Mouse (Mus musculus) NIH3T3 (cell line): ENCODE data around the gene Chd9.

ENCODE experiments used
- DNase-seq: peaks from one replicate; pipeline ENCODE4 v3.0.0-alpha.2; 2012; ENCODE audit warnings: low read depth

Chd9 gene

DNA sequence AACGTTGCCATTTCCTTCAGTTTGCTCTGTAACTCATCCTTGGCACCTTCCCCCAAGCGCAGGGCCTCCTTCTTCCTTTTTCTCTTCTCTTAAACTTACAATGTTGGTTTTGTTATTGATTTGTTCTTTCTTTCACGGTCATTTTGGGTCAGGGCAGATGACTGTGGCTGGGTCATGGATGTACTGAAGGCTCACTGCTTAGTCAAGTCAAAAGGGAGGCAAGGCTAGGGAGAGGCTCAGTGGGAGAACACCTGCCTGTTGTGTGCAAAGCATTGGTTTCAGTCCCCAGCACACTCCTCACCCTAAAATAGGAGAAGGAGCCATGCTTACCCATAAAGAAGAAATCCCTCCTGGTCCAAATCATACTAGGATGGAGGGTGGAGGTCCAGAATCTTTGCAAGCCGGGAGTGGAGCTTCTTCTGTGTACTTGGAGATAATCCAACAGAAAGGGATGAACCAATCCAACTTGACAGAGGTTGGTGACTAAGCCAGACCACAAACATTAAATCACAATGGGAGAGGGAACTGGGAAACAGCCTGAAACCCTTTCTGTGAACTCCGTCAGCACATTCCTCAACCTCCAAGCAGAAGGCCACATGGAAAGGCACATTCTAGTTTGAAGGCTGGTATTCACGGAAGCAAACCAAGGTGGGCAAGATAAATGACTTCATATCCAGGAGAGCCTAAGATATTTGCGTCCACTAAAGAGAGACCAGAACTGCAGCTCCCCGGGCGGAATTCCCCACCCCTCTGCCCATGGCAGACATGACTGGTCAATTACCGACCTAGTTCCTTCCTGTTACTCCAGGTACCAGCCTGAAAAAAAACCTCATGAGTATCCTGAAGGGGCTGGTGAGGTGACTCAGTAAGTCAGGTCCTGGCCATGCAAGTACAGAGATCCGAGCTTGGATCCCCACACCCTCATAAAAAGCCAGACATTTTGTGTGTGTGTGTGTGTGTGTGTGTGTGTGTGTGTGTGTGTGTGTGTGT is 11.9 kb downstream of the Chd9 start:
- DNase-seq = peak; percentile 88

- DNase-seq = no peak
Observed at GRCm38 (mm10) chr8:90841321-90841720, 13.2 kb downstream of the Chd9 start.

DNA sequence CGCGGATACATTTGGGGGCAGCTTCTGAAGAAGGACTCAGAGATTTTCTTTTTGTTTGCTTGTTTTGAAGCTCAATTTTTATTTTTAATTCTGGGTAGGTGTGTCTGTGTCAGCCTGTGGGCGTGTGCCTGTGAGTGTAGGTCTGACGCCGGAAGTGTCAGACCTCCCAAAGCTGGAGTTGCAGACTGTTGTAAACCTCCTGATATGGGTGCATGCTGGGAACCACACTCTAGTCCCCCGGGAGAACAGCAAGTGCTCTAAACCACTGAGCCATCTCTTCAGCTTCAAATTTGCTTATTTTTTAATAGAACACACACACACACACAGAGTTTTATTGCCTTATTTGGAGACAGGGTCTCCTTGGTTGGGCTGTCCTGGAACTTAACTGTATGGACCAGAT is 15.0 kb downstream of the Chd9 start:
- DNase-seq = no peak

DNA sequence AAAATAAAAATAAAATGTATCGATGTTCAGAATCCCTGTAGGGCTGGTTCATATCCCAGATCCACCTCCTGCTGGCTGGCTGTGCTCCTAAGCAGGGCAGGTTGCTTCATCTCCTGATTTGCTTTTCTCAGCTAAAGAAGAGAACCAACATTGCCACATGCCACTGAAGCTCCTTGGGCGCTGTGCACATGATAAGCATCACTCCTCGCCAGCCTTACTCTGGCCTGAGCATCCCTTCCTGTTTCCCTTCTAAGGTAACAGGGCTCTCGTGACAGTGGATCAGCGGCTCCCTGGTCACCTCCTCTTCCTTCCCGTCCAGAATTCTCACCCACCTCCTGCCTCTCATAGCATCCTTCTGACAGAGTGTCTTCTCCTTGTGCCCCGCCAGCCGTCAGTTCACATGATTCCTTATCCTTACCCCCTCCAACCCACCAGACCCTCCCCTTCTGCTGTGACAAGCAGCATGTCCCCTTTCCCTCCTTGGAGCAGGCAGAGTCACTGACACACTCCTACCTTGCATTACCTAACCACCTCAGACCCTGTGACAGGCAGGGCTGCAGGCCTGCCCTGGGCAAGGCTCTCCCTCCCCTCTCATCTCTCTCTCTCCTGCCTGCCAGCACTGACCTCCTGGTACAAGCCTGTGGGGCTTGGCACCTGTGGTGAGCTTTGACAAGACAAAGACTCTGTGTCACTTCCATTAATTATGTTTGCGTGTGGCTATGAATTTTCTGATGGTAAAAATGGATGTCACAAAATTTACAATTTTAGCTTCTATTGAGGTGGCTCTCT is 16.2 kb downstream of the Chd9 start:
- no peak for DNase-seq

- peak; percentile 22 for DNase-seq
Observed at GRCm38 (mm10) chr8:90847980-90848379, 19.8 kb downstream of the Chd9 start.

GRCm38 (mm10) chr8:90849462-90850050 is 21.4 kb downstream of the Chd9 start:
- no peak for DNase-seq

DNA sequence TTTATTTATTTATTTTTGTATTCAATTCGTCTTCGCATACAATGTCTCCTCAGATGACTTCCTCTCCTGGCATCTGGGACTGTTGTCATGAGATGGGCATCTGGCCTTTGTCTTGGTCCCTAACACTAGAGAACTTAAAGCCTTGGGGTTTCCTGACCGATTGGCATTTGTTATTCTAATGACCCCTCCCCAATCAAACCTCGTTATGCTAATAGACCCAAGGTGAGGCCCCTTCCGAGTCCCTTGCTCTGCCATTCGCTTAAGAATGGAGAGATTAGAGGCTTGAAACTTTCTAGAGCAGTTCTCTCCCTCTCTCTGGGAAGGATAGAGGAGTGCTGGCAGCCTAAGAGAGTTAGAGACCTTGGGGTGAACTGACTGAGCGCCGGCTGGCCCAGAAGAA is 23.4 kb downstream of the Chd9 start:
- DNase-seq = no peak

DNA sequence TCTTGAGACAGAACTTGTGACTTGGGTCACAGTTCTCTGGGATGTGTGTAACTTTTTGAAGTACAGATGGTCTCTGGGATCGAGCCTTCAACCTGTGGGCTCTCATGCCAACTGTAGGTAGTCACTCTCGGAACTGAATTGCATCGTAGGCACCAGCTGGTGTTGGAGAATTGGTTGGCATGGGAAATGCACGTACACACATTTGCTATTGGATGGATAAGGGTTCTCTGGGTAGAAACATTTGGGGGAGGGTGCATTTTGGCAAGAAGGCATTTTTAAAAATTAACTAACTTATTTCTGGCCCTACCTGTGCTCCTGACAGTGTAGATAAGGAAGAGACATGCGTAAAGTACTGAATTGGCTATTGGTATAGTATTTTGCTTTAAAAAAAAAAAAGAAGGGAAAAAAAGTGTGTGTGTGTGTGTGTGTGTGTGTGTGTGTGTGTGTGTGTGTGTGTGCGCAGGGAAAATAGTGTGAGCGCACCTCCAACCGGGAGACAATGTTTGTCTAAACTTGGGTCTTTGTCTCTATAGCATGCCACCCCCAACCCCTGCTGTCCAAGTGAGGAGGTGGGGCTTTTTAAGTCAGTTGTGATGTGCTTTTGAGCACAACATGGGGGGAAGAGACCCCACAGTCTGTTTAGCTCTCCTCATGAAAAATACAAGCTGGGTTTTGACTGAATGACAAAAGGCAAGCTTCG is 26.0 kb downstream of the Chd9 start:
- DNase-seq = no peak

DNA sequence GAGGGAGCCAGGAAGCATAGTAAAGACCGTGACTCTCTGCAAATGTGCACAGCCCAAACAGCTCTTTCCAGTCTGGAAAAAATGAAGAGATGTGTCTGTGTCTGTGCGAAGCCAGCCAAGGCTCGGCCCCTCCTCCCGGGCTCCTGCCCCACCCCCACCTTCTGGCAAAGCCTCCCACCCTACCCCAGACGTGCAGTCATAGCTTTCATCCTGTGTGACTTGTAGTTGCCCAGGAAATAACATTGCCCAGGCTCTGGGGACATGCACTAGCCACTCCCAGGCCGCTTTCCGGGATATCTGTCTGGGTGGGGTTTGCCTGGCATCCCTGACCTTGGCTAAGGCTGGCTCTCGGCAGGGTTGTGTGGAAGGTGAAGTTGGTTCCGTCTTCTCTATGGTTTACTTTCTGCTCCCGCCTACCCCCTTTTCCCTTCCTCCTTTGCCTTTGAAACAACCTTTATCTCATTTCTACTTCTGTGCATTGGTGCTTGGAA is 26.6 kb downstream of the Chd9 start:
- no peak for DNase-seq

- DNase-seq = no peak
Observed at GRCm38 (mm10) chr8:90856171-90856570, 28.0 kb downstream of the Chd9 start.

GRCm38 (mm10) chr8:90856952-90857351 is 28.8 kb downstream of the Chd9 start:
- no peak for DNase-seq

DNA sequence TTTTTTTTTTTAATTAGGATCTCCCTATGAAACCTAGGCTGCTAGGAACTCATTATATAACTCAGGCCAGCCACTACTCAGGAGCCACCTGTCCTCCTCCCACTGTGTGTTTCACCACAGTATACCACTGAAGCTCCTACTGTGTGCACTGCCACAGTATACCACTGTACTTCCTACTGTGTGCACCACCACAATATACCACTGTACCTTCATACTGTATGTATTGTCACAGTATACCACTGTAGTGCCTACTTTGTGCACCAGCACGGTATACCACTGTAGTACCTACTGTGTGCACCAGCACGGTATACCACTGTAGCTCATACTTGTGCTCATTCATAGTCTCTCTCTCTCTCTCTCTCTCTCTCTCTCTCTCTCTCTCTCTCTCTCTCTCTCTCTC is 29.9 kb downstream of the Chd9 start:
- no peak for DNase-seq

- DNase-seq = peak; percentile 65
Observed at GRCm38 (mm10) chr8:90861266-90861944, 33.3 kb downstream of the Chd9 start.

DNA sequence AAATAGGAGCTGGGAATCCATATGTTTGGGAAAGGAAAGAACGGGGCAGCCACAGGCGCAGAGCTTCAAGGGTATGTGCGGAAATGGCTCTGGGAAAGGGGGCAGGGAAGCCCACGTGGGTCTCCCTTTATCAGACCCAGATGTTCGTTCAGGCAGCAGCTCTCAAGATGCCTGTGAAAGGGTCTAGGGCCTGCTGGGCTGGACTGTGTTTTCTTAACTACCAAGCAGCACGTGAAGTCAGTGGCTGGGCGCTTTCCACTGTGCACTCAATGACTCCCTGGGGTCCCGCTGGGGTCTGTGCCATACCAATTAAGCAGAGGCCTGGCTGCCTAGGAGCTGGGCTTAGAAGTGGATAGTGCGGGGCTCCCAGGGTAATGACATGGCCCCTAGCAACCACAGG is 33.9 kb downstream of the Chd9 start:
- peak; percentile 86 for DNase-seq

- no peak for DNase-seq
Observed at GRCm38 (mm10) chr8:90867061-90867460, 38.9 kb downstream of the Chd9 start.

DNA sequence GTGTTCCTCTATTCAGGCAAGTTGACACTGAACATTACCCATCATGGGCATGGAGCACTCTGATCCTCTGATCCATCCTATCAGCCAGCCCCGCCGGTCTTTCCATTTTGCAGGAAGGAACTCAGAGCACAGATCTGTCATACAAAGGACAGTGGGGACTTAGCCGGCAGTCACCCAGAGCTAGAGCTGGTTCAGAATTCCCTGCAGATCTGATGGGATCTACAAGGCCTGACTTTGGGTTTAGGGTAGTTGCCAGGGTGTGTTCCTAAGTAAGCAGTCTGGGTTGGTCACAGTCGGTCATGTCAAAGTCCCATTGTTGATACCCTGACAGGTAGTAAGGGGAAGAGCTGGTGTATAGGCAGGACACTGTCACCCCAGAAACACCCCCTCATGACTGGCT is 39.8 kb downstream of the Chd9 start:
- no peak for DNase-seq

DNA sequence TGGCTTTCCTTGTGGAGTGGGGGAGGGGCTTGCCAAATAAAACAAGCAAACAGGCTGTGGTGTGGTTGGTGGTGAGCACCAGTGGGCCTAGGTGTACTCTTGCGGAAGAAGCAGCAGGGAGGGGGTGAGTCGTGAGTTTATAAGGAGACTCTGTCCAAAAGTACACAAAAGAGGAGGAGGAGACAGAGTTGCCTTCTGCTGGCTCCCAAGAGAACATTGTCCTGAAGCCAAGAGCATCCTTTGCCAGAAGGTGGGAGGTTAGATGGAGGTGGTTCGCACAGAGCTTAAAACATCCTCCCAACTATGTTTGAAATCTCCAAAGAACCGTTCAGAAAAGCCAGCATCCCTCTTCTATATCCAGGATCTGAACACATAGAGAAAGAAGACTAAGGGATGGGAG is 40.2 kb downstream of the Chd9 start:
- peak; percentile 44 for DNase-seq

DNA sequence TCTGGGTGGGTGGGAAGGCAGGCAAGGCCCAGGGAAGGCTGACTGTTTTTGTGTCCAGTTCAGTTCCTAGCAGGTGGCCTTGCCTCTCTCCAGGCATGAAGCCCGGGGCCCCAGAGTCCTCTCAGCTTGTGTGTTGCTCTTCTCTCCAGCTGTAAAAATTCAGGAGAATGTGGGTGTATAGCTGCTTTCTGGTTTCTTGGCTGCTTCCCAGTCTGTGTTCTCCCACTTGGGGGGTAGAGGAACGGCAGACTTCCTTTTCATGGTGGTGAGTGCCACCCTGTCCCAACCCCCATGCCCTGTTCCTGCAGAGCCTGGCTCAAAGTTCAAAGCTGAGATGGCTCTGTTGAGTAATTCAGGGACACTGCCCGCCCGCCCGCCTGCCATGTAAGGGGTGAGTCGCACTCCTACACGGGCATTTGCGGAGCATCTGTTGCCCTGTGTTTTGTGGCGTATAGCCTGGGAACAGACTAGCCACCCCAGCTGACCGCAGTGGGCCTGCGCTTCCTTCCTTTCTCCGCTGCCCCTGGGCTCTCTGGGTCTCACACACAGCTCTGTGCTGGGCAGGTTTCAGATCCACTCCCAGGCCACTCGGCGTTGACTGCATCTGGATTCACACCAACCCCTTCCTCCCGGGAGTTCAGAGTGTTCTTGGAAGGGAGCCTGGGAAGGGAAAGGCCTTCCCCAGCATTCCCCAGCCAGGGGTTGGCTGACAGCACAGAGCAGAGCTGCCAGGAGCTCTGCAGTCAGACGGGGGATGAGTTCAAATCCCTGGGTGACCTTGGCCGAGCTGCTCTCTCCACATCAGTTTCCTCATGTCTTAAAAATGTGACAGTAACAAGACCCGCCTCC is 41.1 kb downstream of the Chd9 start:
- peak; percentile 96 for DNase-seq

DNA sequence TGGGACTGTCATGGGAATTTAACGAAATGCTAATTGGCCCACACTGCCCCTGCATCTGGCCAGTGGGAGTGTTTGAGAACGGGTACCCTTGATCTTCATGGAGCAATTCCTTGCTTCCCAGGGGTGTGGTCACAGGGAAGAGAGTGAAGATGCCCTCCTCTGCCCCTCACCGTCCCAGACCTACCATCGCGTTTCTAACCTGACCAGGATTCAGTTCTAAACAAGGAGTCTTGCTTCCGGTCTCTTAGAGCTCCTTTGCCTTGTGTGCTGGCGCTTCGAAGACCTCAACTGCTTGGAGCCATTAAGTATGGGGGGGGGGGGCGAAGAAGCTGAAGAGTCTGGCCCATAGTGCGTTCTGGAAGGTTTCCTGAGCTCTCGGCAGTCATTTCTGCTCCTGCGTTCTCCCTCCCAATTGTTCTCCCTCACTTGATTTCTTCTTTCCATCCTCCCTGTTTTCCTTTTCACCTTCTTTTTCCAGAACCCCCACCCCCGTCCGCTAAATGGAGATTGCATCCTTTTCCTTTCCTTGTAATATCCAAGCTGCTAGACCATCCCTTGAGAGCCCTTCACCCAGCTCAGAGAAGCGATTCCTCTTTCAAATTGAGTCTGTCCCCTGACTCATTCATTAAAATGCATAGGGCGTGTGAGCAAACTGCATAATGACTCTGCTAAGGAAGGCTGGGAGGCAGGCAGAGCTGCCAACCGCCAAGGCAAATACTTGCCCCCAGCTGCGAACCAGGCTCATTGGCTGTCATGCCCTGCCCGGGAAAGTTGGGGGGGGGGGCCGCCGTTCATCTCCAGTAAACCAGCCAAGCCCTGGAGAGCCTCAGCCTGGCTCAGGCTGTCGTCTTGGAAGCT is 42.0 kb downstream of the Chd9 start:
- DNase-seq = peak; percentile 85
